Mouse (Mus musculus) MEL (cell line): Measurements from ENCODE around the gene Xpnpep2.

ENCODE experiments used
- CHD1 ChIP-seq: IDR thresholded peaks from 2 replicates; pipeline ENCODE4 v1.6.1; 2012; ENCODE audit warnings: low read depth, mild to moderate bottlenecking, inconsistent platforms, low read length, improper control_type of control experiment
- CTCF ChIP-seq, 3 experiments: IDR thresholded peaks in 2 of 3; conservative IDR thresholded peaks in 1 of 3; 2 replicates each; pipeline ENCODE4 v1.5.1; 2011 to 2012; ENCODE audit warnings: low read length in 3 of 3, low read depth in 2 of 3, mild to moderate bottlenecking in 2 of 3, improper control_type of control experiment in 1 of 3, inconsistent platforms in 1 of 3, mixed read lengths in 1 of 3, moderate library complexity in 1 of 3; ENCODE audit not compliant: control insufficient read depth in 1 of 3, insufficient read depth in 1 of 3, poor library complexity in 1 of 3, severe bottlenecking in 1 of 3
- MXI1 ChIP-seq: IDR thresholded peaks from 2 replicates; pipeline ENCODE4 v1.6.1; 2011; ENCODE audit warnings: mild to moderate bottlenecking, low read depth, low read length, improper control_type of control experiment
- TAL1 ChIP-seq: IDR thresholded peaks from 2 replicates; pipeline ENCODE4 v1.6.1; 2012; ENCODE audit warnings: mild to moderate bottlenecking, inconsistent platforms, low read length, moderate library complexity, mixed read lengths
- ZC3H11A ChIP-seq: IDR thresholded peaks from 2 replicates; pipeline ENCODE4 v1.6.1; 2012; ENCODE audit warnings: low read depth, mild to moderate bottlenecking, inconsistent platforms, low read length, improper control_type of control experiment
- ZNF384 ChIP-seq: IDR thresholded peaks from 2 replicates; pipeline ENCODE4 v1.6.1; 2012; ENCODE audit warnings: low read depth, mild to moderate bottlenecking, inconsistent platforms, low read length, improper control_type of control experiment

GRCm38 (mm10) chrX:48157396-48157795, 48.9 kb downstream of the Xpnpep2 start:
- TF ChIP-seq ZNF384 (no peak), CTCF (IDR thresholded peaks at IDR 0.05 in 2 of 3, conservative IDR thresholded peaks at IDR 0.05 in 1 of 3; ENCODE audit: control insufficient read depth in 1 of 3, insufficient read depth in 1 of 3, low read depth in 2 of 3, low read length in 3 of 3, poor library complexity in 1 of 3, severe bottlenecking in 1 of 3) (no peak), CHD1 (no peak), MXI1 (no peak), TAL1 (no peak), ZC3H11A (no peak)
